Mouse (Mus musculus): Measurements from ENCODE around the gene Olfr270. TPM values are rescaled to one million over a fixed set of nuclear protein-coding genes. Genes with fewer than 3 reads are reported as not detected.

The Olfr270 gene
- polyA plus RNA-seq, 1 experiment from 2014 or later = not detected

DNA sequence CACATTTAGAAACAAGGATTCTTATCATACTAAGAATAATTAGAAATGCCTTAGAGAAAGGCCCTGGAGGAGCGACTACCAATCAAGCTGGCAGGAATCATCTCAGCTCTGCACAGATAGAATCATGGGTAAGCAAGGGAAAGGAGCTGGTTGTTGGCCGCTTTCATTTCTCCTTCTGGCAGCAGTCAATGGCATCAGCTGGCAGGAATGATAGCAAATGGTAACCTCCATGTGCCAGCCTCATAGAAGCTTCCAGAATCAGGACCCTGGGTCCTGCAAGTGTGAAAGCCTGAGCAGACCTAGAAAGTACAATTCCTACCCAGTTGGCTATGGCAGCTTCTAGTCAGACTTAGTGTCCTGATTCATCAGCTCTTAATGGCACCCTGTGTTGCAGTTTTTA is 21.9 kb downstream of the Olfr270 start:
- H3K9me3 ChIP-seq (replicated peaks; ENCODE audit: control insufficient read depth, low read length) = no peaks in the 10 kb centered on the region
- no peaks in the 10 kb centered on the region for H3K36me3 ChIP-seq (ENCODE audit: control insufficient read depth, insufficient read depth, low read length)
- no peak for ATAC-seq (replicated peaks; ENCODE audit: insufficient number of reproducible peaks, low FRiP score, low TSS enrichment)
- WGBS (ENCODE audit: insufficient replicate concordance) = 74% methylated on average over 2 of the region's 2 CpGs
- H3K4me1 ChIP-seq (ENCODE audit: control insufficient read depth, insufficient read depth, low read length) = no peaks in the 10 kb centered on the region
- no peak overlapping the region for H3K4me2 ChIP-seq
- H3K27ac ChIP-seq (ENCODE audit: low read depth, low read length) = no peak overlapping the region
- H3K27me3 ChIP-seq (ENCODE audit: control insufficient read depth, insufficient read depth, low read length) = no peaks in the 10 kb centered on the region
- H3K9ac ChIP-seq (ENCODE audit: low read depth, low read length) = no peak overlapping the region
- no peak overlapping the region for H3K4me3 ChIP-seq (ENCODE audit: low read depth, low read length)

- H3K36me3 ChIP-seq (ENCODE audit: control insufficient read depth, insufficient read depth, low read length) = no peaks in the 10 kb centered on the region
- peak; percentile 61; the same call in 1 of the 2 replicates for ATAC-seq (replicated peaks; ENCODE audit: insufficient number of reproducible peaks, low FRiP score, low TSS enrichment)
- H3K9me3 ChIP-seq (replicated peaks; ENCODE audit: control insufficient read depth, low read length) = no peaks in the 10 kb centered on the region
- 0 out of 2 replicates have a peak within 1 kb of the TSS, but pooled peaks have one; percentile 44 for H3K9ac ChIP-seq (ENCODE audit: low read depth, low read length)
- H3K4me3 ChIP-seq (ENCODE audit: low read depth, low read length) = peak within 1 kb of the TSS; percentile 13; the same call in 1 of the 2 replicates
- peak within 1 kb of the TSS; percentile 45 for H3K4me2 ChIP-seq
- H3K27me3 ChIP-seq (ENCODE audit: control insufficient read depth, insufficient read depth, low read length) = no peaks in the 10 kb centered on the region
- H3K27ac ChIP-seq (ENCODE audit: low read depth, low read length) = no peak within 1 kb of the TSS
- 31% methylated on average over 12 of the region's 12 CpGs for WGBS (ENCODE audit: insufficient replicate concordance)
- H3K4me1 ChIP-seq (ENCODE audit: control insufficient read depth, insufficient read depth, low read length) = no peaks in the 10 kb centered on the region
These were observed 24.9 kb downstream of the Olfr270 start, which contains the start of gene Nipsnap3a for GRCm38 (mm10) chr4:52989248-52989647. Gene Nipsnap3a (plus strand): TSS chr4:52989272.

DNA sequence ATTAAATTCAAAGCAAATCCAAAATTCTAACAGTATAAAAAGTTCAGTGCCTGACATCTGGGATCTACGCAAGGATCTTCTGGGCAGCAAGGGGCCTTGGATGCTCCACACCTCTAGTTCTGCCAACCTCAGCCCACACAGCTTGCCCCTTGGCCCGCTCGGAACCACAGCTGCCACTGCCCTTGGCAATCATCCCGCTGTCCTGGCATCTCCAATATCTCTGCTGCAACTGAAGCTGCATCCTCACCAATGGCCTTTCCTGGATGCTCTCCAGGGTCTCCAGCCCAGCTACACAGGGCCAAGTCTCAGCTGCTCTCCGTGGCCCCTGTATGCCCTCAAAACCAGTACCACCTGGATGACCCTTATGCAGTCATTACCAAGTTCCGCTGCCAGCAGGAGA is 35.1 kb downstream of the Olfr270 start:
- H3K27me3 ChIP-seq (ENCODE audit: control insufficient read depth, insufficient read depth, low read length) = no peaks in the 10 kb centered on the region
- no peak for ATAC-seq (replicated peaks; ENCODE audit: insufficient number of reproducible peaks, low FRiP score, low TSS enrichment)
- WGBS (ENCODE audit: insufficient replicate concordance) = 92% methylated on average over 6 of the region's 6 CpGs
- H3K4me2 ChIP-seq = no peak overlapping the region
- H3K27ac ChIP-seq (ENCODE audit: low read depth, low read length) = no peak overlapping the region
- no peaks in the 10 kb centered on the region for H3K9me3 ChIP-seq (replicated peaks; ENCODE audit: control insufficient read depth, low read length)
- no peak overlapping the region for H3K9ac ChIP-seq (ENCODE audit: low read depth, low read length)
- no peak overlapping the region for H3K4me3 ChIP-seq (ENCODE audit: low read depth, low read length)
- no peaks in the 10 kb centered on the region for H3K4me1 ChIP-seq (ENCODE audit: control insufficient read depth, insufficient read depth, low read length)
- H3K36me3 ChIP-seq (ENCODE audit: control insufficient read depth, insufficient read depth, low read length) = no peaks in the 10 kb centered on the region

GRCm38 (mm10) chr4:53000154-53000553 is 35.8 kb downstream of the Olfr270 start:
- ATAC-seq (replicated peaks; ENCODE audit: insufficient number of reproducible peaks, low FRiP score, low TSS enrichment) = no peak
- WGBS (ENCODE audit: insufficient replicate concordance) = 46% methylated on average over 8 of the region's 8 CpGs
- H3K4me3 ChIP-seq (ENCODE audit: low read depth, low read length) = no peak overlapping the region
- no peaks in the 10 kb centered on the region for H3K4me1 ChIP-seq (ENCODE audit: control insufficient read depth, insufficient read depth, low read length)
- H3K9ac ChIP-seq (ENCODE audit: low read depth, low read length) = no peak overlapping the region
- no peaks in the 10 kb centered on the region for H3K36me3 ChIP-seq (ENCODE audit: control insufficient read depth, insufficient read depth, low read length)
- no peaks in the 10 kb centered on the region for H3K9me3 ChIP-seq (replicated peaks; ENCODE audit: control insufficient read depth, low read length)
- H3K27me3 ChIP-seq (ENCODE audit: control insufficient read depth, insufficient read depth, low read length) = no peaks in the 10 kb centered on the region
- no peak overlapping the region for H3K27ac ChIP-seq (ENCODE audit: low read depth, low read length)
- no peak overlapping the region for H3K4me2 ChIP-seq

- Histone ChIP-seq H3K9ac (ENCODE audit: low read depth, low read length) (no peak overlapping the region), H3K4me1 (ENCODE audit: control insufficient read depth, insufficient read depth, low read length) (0 out of 2 replicates have a peak, but pooled peaks cover 2% of the 10 kb centered on the region), H3K27ac (ENCODE audit: low read depth, low read length) (no peak overlapping the region), H3K9me3 (replicated peaks; ENCODE audit: control insufficient read depth, low read length) (no peaks in the 10 kb centered on the region), H3K27me3 (ENCODE audit: control insufficient read depth, insufficient read depth, low read length) (no peaks in the 10 kb centered on the region), H3K36me3 (ENCODE audit: control insufficient read depth, insufficient read depth, low read length) (no peaks in the 10 kb centered on the region), H3K4me3 (ENCODE audit: low read depth, low read length) (no peak overlapping the region), H3K4me2 (no peak overlapping the region)
- WGBS (ENCODE audit: insufficient replicate concordance) = 74% methylated on average over 4 of the region's 4 CpGs
- ATAC-seq (replicated peaks; ENCODE audit: insufficient number of reproducible peaks, low FRiP score, low TSS enrichment) = no peak
These were observed 44.8 kb downstream of the Olfr270 start for GRCm38 (mm10) chr4:53009183-53009582.

DNA sequence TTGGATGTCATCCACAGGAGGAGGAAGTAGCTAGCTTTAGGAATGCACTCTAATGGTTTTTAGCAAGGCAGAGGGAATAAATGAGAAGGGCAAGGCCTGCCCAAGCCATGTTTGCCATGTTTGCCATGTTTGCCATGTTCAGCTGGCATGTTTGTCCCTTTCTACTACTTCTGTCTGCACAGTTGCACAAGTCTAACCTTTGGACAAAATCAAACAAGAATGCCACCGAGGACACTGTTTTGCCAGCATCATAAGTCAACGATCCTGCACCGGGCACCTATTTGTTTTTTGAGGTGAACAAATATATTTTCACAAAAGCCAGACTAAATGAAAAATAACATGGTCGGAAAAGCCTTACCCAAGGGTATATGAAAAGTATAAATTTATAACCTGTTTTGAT is 45.5 kb downstream of the Olfr270 start:
- ATAC-seq (replicated peaks; ENCODE audit: insufficient number of reproducible peaks, low FRiP score, low TSS enrichment) = no peak
- H3K27ac ChIP-seq (ENCODE audit: low read depth, low read length) = no peak overlapping the region
- WGBS (ENCODE audit: insufficient replicate concordance) = 90% methylated on average over 4 of the region's 4 CpGs
- H3K27me3 ChIP-seq (ENCODE audit: control insufficient read depth, insufficient read depth, low read length) = no peaks in the 10 kb centered on the region
- no peak overlapping the region for H3K4me2 ChIP-seq
- no peaks in the 10 kb centered on the region for H3K9me3 ChIP-seq (replicated peaks; ENCODE audit: control insufficient read depth, low read length)
- H3K9ac ChIP-seq (ENCODE audit: low read depth, low read length) = no peak overlapping the region
- H3K36me3 ChIP-seq (ENCODE audit: control insufficient read depth, insufficient read depth, low read length) = 0 out of 2 replicates have a peak, but pooled peaks cover under 1% of the 10 kb centered on the region
- no peak overlapping the region for H3K4me3 ChIP-seq (ENCODE audit: low read depth, low read length)
- H3K4me1 ChIP-seq (ENCODE audit: control insufficient read depth, insufficient read depth, low read length) = 0 out of 2 replicates have a peak, but pooled peaks cover 2% of the 10 kb centered on the region

DNA sequence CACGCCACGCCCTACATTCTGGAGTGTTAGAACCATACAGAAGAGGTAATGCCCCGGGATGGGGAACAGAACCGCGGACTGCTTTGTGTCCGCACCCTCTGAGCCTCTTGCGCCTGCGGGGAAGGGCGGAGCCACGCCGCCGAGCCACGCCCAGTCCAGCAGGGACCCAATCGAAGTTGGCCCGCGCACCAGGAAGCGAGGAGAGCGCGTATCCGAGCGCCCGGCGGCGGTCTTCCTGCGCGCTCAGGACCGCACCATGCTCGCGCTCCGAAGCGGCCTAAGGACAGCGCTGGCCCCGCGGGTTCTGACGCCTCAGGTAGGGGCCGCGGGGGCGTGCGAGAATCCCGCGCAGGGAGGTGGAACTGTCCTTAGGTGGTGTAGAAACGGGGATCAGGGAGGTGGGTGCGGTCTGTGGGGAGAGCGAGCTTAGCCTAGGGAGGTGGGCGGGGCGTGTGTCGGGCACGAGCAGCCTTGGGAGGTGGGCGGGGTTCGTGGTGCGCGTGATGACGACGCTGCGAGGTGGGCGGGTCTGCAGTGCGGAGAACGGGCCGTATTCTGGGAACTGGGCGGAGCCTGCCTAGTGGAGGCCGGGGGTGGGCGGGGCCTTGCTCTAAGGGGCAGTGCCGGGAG is 47.5 kb downstream of the Olfr270 start, which contains the start of gene Nipsnap3b:
Gene Nipsnap3b (plus strand): TSS at position 149 of the 630 bp plus-strand sequence.
- H3K4me2 ChIP-seq = peak within 1 kb of the TSS; percentile 75
- peak; percentile 95 for ATAC-seq (replicated peaks; ENCODE audit: insufficient number of reproducible peaks, low FRiP score, low TSS enrichment)
- under 1% methylated on average over 62 of the region's 63 CpGs for WGBS (ENCODE audit: insufficient replicate concordance)
- H3K9ac ChIP-seq (ENCODE audit: low read depth, low read length) = peak within 1 kb of the TSS; percentile 84
- H3K4me1 ChIP-seq (ENCODE audit: control insufficient read depth, insufficient read depth, low read length) = 0 out of 2 replicates have a peak, but pooled peaks cover 2% of the 10 kb centered on the region
- H3K9me3 ChIP-seq (replicated peaks; ENCODE audit: control insufficient read depth, low read length) = peaks cover 4% of the 10 kb centered on the region
- peak within 1 kb of the TSS; percentile 85 for H3K4me3 ChIP-seq (ENCODE audit: low read depth, low read length)
- H3K36me3 ChIP-seq (ENCODE audit: control insufficient read depth, insufficient read depth, low read length) = peaks cover 15% of the 10 kb centered on the region
- no peaks in the 10 kb centered on the region for H3K27me3 ChIP-seq (ENCODE audit: control insufficient read depth, insufficient read depth, low read length)
- peak within 1 kb of the TSS; percentile 78; the same call in 1 of the 2 replicates for H3K27ac ChIP-seq (ENCODE audit: low read depth, low read length)

DNA sequence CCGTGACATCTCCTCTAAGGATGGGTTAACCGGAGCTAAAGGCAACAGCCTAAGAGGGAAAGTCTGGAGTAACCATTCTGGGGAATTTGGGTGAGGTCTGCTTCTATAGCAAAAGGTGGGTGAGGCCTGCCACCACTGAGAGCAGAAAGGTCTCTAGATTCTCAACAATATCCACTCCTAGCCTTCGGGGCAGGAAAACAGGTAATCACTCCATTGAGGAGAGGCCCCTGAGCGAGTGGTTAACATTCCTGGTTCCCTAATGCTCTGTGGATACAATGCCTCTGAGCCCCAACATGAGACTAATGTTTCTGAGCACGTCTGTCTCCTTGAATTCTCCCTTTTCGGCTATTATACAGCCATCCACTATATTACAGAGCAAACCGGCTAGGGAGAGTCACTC is 50.1 kb downstream of the Olfr270 start:
- H3K9ac ChIP-seq (ENCODE audit: low read depth, low read length) = no peak overlapping the region
- H3K4me2 ChIP-seq = no peak overlapping the region
- H3K4me1 ChIP-seq (ENCODE audit: control insufficient read depth, insufficient read depth, low read length) = 0 out of 2 replicates have a peak, but pooled peaks cover 2% of the 10 kb centered on the region
- H3K27me3 ChIP-seq (ENCODE audit: control insufficient read depth, insufficient read depth, low read length) = no peaks in the 10 kb centered on the region
- no peak overlapping the region for H3K4me3 ChIP-seq (ENCODE audit: low read depth, low read length)
- 89% methylated on average over 7 of the region's 7 CpGs for WGBS (ENCODE audit: insufficient replicate concordance)
- H3K36me3 ChIP-seq (ENCODE audit: control insufficient read depth, insufficient read depth, low read length) = peaks cover 29% of the 10 kb centered on the region
- peaks cover 8% of the 10 kb centered on the region for H3K9me3 ChIP-seq (replicated peaks; ENCODE audit: control insufficient read depth, low read length)
- H3K27ac ChIP-seq (ENCODE audit: low read depth, low read length) = no peak overlapping the region
- no peak for ATAC-seq (replicated peaks; ENCODE audit: insufficient number of reproducible peaks, low FRiP score, low TSS enrichment)

- H3K9me3 ChIP-seq (replicated peaks; ENCODE audit: control insufficient read depth, low read length) = peaks cover 8% of the 10 kb centered on the region
- no peak overlapping the region for H3K4me2 ChIP-seq
- ATAC-seq (replicated peaks; ENCODE audit: insufficient number of reproducible peaks, low FRiP score, low TSS enrichment) = no peak
- H3K4me1 ChIP-seq (ENCODE audit: control insufficient read depth, insufficient read depth, low read length) = 0 out of 2 replicates have a peak, but pooled peaks cover 2% of the 10 kb centered on the region
- H3K9ac ChIP-seq (ENCODE audit: low read depth, low read length) = no peak overlapping the region
- WGBS (ENCODE audit: insufficient replicate concordance) = 93% methylated on average over 3 of the region's 3 CpGs
- H3K27ac ChIP-seq (ENCODE audit: low read depth, low read length) = no peak overlapping the region
- no peaks in the 10 kb centered on the region for H3K27me3 ChIP-seq (ENCODE audit: control insufficient read depth, insufficient read depth, low read length)
- H3K36me3 ChIP-seq (ENCODE audit: control insufficient read depth, insufficient read depth, low read length) = peaks cover 35% of the 10 kb centered on the region
- H3K4me3 ChIP-seq (ENCODE audit: low read depth, low read length) = no peak overlapping the region
These were observed 50.7 kb downstream of the Olfr270 start for GRCm38 (mm10) chr4:53015024-53015423.
